Mouse (Mus musculus) heart, adult 2 months (tissue): ENCODE results near the gene Mettl24. TPM values are rescaled to one million over a fixed set of nuclear protein-coding genes. Genes with fewer than 3 reads are reported as not detected.

Experiments
- DNase-seq, 2 experiments: peaks; one replicate each; pipeline ENCODE4 v3.0.0; 2021
- H3K27ac ChIP-seq: fragments of 200-600 bp; 2 replicates; pipeline ENCODE4 v1.8.1; 2022
- H3K27me3 ChIP-seq: fragments of 200-500 bp; 2 replicates; pipeline ENCODE4 v1.6.1; 2012; ENCODE audit warnings: mild to moderate bottlenecking, low read length, inconsistent platforms, mixed read lengths; ENCODE audit not compliant: control insufficient read depth, insufficient read depth
- H3K36me3 ChIP-seq: fragments of 200-500 bp; 2 replicates; pipeline ENCODE4 v1.6.1; 2012; ENCODE audit warnings: low read length, inconsistent platforms; ENCODE audit not compliant: control insufficient read depth, insufficient read depth
- H3K4me1 ChIP-seq: fragments of 200-500 bp; 2 replicates; pipeline ENCODE4 v1.6.1; 2011; ENCODE audit warnings: low read length; ENCODE audit not compliant: control insufficient read depth, insufficient read depth
- H3K4me3 ChIP-seq: fragments of 200-600 bp; 2 replicates; pipeline ENCODE4 v1.8.1; 2022
- H3K79me2 ChIP-seq: fragments of 200-500 bp; replicated peaks from 2 replicates; pipeline ENCODE4 v1.6.1; 2012; ENCODE audit warnings: mild to moderate bottlenecking, inconsistent platforms, low read length, moderate library complexity, mixed read lengths; ENCODE audit not compliant: control insufficient read depth, insufficient read depth
- H3K9ac ChIP-seq: fragments of 200-500 bp; 2 replicates; pipeline ENCODE4 v1.6.1; 2012; ENCODE audit warnings: low read depth, mild to moderate bottlenecking, control low read depth, inconsistent platforms, low read length, mixed read lengths
- CTCF ChIP-seq: fragments of 200-600 bp; IDR thresholded peaks from 2 replicates; pipeline ENCODE4 v1.8.1; 2022; ENCODE audit warnings: antibody characterized with exemption, mild to moderate bottlenecking, moderate library complexity
- EP300 ChIP-seq: fragments of 200-500 bp; IDR thresholded peaks from 2 replicates; pipeline ENCODE4 v1.6.1; 2011; ENCODE audit warnings: low read depth, low read length, control low read depth; ENCODE audit not compliant: insufficient read depth
- POLR2A ChIP-seq: fragments of 200-500 bp; IDR thresholded peaks from 2 replicates; pipeline ENCODE4 v1.6.1; 2011; ENCODE audit warnings: mild to moderate bottlenecking, low read depth, low read length, control low read depth; ENCODE audit not compliant: insufficient read depth
- WGBS: fragments of 180-500 bp; shearing (Covaris S2); methylation state at CpG from one replicate; pipeline ENCODE4 v1.1.7; 2018; 5-methylcytosine and 5-hydroxymethylcytosine counted together
- intact Hi-C: fragments of 180-260 bp; cut with DNase I; formaldehyde crosslinking; loops from one replicate; pipeline ENCODE4 v1.15.1; 2025
- polyA plus RNA-seq: library from polyadenylated mRNA; depleted of rRNA; stranded (reverse); fragments of >200 nt; gene quantifications from 2 replicates; pipeline ENCODE4 v1.2.3, GENCODE M21; 2012
- total RNA-seq, 2 experiments: library from RNA; stranded (reverse); gene quantifications; 2 replicates each; pipeline ENCODE4 v1.2.3; 2021

Gene Mettl24
- total and polyA plus RNA-seq, 3 experiments = 0.89 to 1.3 (median 1.2) TPM

GRCm38 (mm10) chr10:40685641-40686040, 2.6 kb downstream of the Mettl24 start:
- DNase-seq = no peak
- no peak for TF ChIP-seq CTCF
- no peak for TF ChIP-seq EP300
- no peak for TF ChIP-seq POLR2A
- Histone ChIP-seq H3K9ac (no peak overlapping the region), H3K4me1 (no peaks in the 10 kb centered on the region), H3K27ac (no peak overlapping the region), H3K27me3 (no peaks in the 10 kb centered on the region), H3K36me3 (no peaks in the 10 kb centered on the region), H3K4me3 (no peak overlapping the region), H3K79me2 (no peaks in the 10 kb centered on the region)
- intact Hi-C loops = loop anchor here (10.0 kb wide), 1 partner anchor 199 kb away; the partner anchor contains the start of genes Cdc40 and Wasf1
- 84% methylated on average over 8 of the region's 8 CpGs for WGBS

GRCm38 (mm10) chr10:40686976-40687375, 3.9 kb downstream of the Mettl24 start:
- no peak overlapping the region for H3K27ac ChIP-seq
- no peaks in the 10 kb centered on the region for H3K27me3 ChIP-seq
- H3K4me1 ChIP-seq = no peaks in the 10 kb centered on the region
- no peaks in the 10 kb centered on the region for H3K79me2 ChIP-seq
- no peak overlapping the region for H3K4me3 ChIP-seq
- TF ChIP-seq CTCF (no peak), POLR2A (no peak), EP300 (no peak)
- intact Hi-C loops = loop anchor here (10.0 kb wide), 1 partner anchor 198 kb away; the partner anchor contains the start of genes Cdc40 and Wasf1
- 75% methylated on average over 4 of the region's 4 CpGs for WGBS
- H3K9ac ChIP-seq = no peak overlapping the region
- no peak for DNase-seq
- H3K36me3 ChIP-seq = no peaks in the 10 kb centered on the region

- 70% methylated on average over 2 of the region's 2 CpGs for WGBS
- no peaks in the 10 kb centered on the region for H3K36me3 ChIP-seq
- H3K27ac ChIP-seq = no peak overlapping the region
- H3K79me2 ChIP-seq = no peaks in the 10 kb centered on the region
- no peaks in the 10 kb centered on the region for H3K4me1 ChIP-seq
- H3K9ac ChIP-seq = no peak overlapping the region
- no peaks in the 10 kb centered on the region for H3K27me3 ChIP-seq
- TF ChIP-seq POLR2A (no peak), CTCF (no peak), EP300 (no peak)
- no peak for DNase-seq
- H3K4me3 ChIP-seq = no peak overlapping the region
- intact Hi-C loops = loop anchor here (10.0 kb wide), 1 partner anchor 197 kb away; the partner anchor contains the start of genes Cdc40 and Wasf1
Measured at GRCm38 (mm10) chr10:40687407-40687806, 4.3 kb downstream of the Mettl24 start.

GRCm38 (mm10) chr10:40688266-40688665, 5.2 kb downstream of the Mettl24 start:
- WGBS = 79% methylated on average over 6 of the region's 6 CpGs
- Histone ChIP-seq H3K4me3 (no peak overlapping the region), H3K79me2 (no peaks in the 10 kb centered on the region), H3K4me1 (no peaks in the 10 kb centered on the region), H3K9ac (no peak overlapping the region), H3K36me3 (no peaks in the 10 kb centered on the region), H3K27ac (no peak overlapping the region), H3K27me3 (no peaks in the 10 kb centered on the region)
- no peak for DNase-seq
- TF ChIP-seq CTCF (no peak), EP300 (no peak), POLR2A (no peak)
- intact Hi-C loops = loop anchor here (10.0 kb wide), 1 partner anchor 197 kb away; the partner anchor contains the start of genes Cdc40 and Wasf1

- no peaks in the 10 kb centered on the region for H3K36me3 ChIP-seq
- intact Hi-C loops = loop anchor here (10.0 kb wide), 1 partner anchor 196 kb away; the partner anchor contains the start of genes Cdc40 and Wasf1
- no peak for DNase-seq
- no peak overlapping the region for H3K27ac ChIP-seq
- H3K9ac ChIP-seq = no peak overlapping the region
- TF ChIP-seq POLR2A (no peak), EP300 (no peak), CTCF (no peak)
- no peaks in the 10 kb centered on the region for H3K4me1 ChIP-seq
- no peak overlapping the region for H3K4me3 ChIP-seq
- H3K27me3 ChIP-seq = no peaks in the 10 kb centered on the region
- WGBS = 68% methylated on average over 1 of the region's 1 CpGs
- H3K79me2 ChIP-seq = no peaks in the 10 kb centered on the region
Measured at GRCm38 (mm10) chr10:40688873-40689272, 5.8 kb downstream of the Mettl24 start.

GRCm38 (mm10) chr10:40698652-40699051, 15.6 kb downstream of the Mettl24 start:
- no peaks in the 10 kb centered on the region for H3K79me2 ChIP-seq
- no peaks in the 10 kb centered on the region for H3K4me1 ChIP-seq
- H3K27me3 ChIP-seq = no peaks in the 10 kb centered on the region
- H3K4me3 ChIP-seq = no peak overlapping the region
- H3K27ac ChIP-seq = no peak overlapping the region
- H3K36me3 ChIP-seq = no peaks in the 10 kb centered on the region
- intact Hi-C loops = no loop called here
- 77% methylated on average over 4 of the region's 4 CpGs for WGBS
- no peak overlapping the region for H3K9ac ChIP-seq
- DNase-seq = no peak
- TF ChIP-seq EP300 = no peak
- TF ChIP-seq POLR2A = no peak
- TF ChIP-seq CTCF = no peak
